Comparison of ENCODE assay signal across 12 mouse cellular contexts in genomic region chr17:6110956-6111355, GRCm38 (mm10). TPM values are rescaled to one million over a fixed set of nuclear protein-coding genes. Genes with fewer than 3 reads are reported as not detected.
DNase-seq lines count a peak whose midpoint lies in the region; ATAC-seq and TF ChIP-seq lines count a peak whose summit lies in the region.
"Had no signal": no experiment of that assay in that cellular context is flagged by ENCODE, and none has a peak within 500 bp of the region (broad histone marks: within the 10 kb centered on the region; RNA-seq: fewer than 3 reads in every experiment).

No protein-coding gene starts in this region.

- no peak overlapping the region for H3K27ac ChIP-seq in gastrocnemius, adult 2 months
- no peak overlapping the region for H3K27ac ChIP-seq in midbrain, postnatal 0 days (ENCODE audit: low read depth, low read length)
- no peak overlapping the region for H3K27ac ChIP-seq in midbrain, embryonic 14.5 days (replicated peaks; ENCODE audit: low read depth, low read length)
- H3K27ac ChIP-seq: embryonic facial prominence, embryonic 13.5 days; limb, embryonic 15.5 days had no signal

- 0 out of 2 replicates have a peak, but pooled peaks cover 4% of the 10 kb centered on the region for H3K4me1 ChIP-seq in midbrain, postnatal 0 days (ENCODE audit: insufficient read depth, low read length)
- H3K4me1 ChIP-seq in midbrain, embryonic 14.5 days (ENCODE audit: control insufficient read depth, insufficient read depth, low read length), result peaks cover 24% of the 10 kb centered on the region

- no peaks in the 10 kb centered on the region for H3K9me3 ChIP-seq in midbrain, postnatal 0 days (ENCODE audit: low read length)
- no peaks in the 10 kb centered on the region for H3K9me3 ChIP-seq in midbrain, embryonic 14.5 days (ENCODE audit: control insufficient read depth, low read length)
- H3K9me3 ChIP-seq: embryonic facial prominence, embryonic 13.5 days; limb, embryonic 15.5 days had no signal

- H3K36me3 ChIP-seq in midbrain, postnatal 0 days (ENCODE audit: insufficient read depth, low read length), result no peaks in the 10 kb centered on the region
- peaks cover 15% of the 10 kb centered on the region; the same call in 1 of the 2 replicates for H3K36me3 ChIP-seq in midbrain, embryonic 14.5 days (ENCODE audit: control insufficient read depth, insufficient read depth, low read length)

- H3K4me3 ChIP-seq in gastrocnemius, adult 2 months, result no peak overlapping the region
- H3K4me3 ChIP-seq in midbrain, postnatal 0 days (ENCODE audit: low read depth, low read length), result no peak overlapping the region
- H3K4me3 ChIP-seq in midbrain, embryonic 14.5 days (replicated peaks; ENCODE audit: low read depth, low read length), result no peak overlapping the region
- H3K4me3 ChIP-seq: embryonic facial prominence, embryonic 13.5 days; limb, embryonic 15.5 days had no signal

- no peak overlapping the region for H3K4me2 ChIP-seq in midbrain, postnatal 0 days (ENCODE audit: low read depth, low read length, poor library complexity, severe bottlenecking)
- no peak overlapping the region for H3K4me2 ChIP-seq in midbrain, embryonic 14.5 days (ENCODE audit: low read length)
- H3K4me2 ChIP-seq: embryonic facial prominence, embryonic 13.5 days; limb, embryonic 15.5 days had no signal

- TF ChIP-seq CTCF in gastrocnemius, adult 2 months (IDR thresholded peaks at IDR 0.05), result peak; percentile 55
- peak; percentile 56 for TF ChIP-seq CTCF in midbrain, postnatal 0 days (IDR thresholded peaks at IDR 0.05)

- DNase-seq in gastrocnemius, adult 2 months, result no peak
- no peak for DNase-seq in gastrocnemius, postnatal 4 days (ENCODE audit: low spot score in 2 of 2)
- DNase-seq in midbrain, postnatal 0 days (ENCODE audit: low spot score), result peak; percentile 37
- DNase-seq in midbrain, embryonic 14.5 days, result no peak
- DNase-seq in adrenal gland, postnatal 25 days, result peak; percentile 30
- DNase-seq in spleen, postnatal 4 days (ENCODE audit: low spot score in 2 of 2), result no peak
- no peak for DNase-seq in urinary bladder, adult 2 months (ENCODE audit: low spot score)
- DNase-seq: heart, adult 11 months; heart, postnatal 36 days; lung, postnatal 36 days had no signal

- ATAC-seq in midbrain, postnatal 0 days (ENCODE audit: low FRiP score), result no peak
- ATAC-seq in midbrain, embryonic 14.5 days (ENCODE audit: low FRiP score, low TSS enrichment), result no peak

- H3K9ac ChIP-seq in midbrain, postnatal 0 days (replicated peaks; ENCODE audit: low read length, poor library complexity, severe bottlenecking), result no peak overlapping the region
- no peak overlapping the region for H3K9ac ChIP-seq in midbrain, embryonic 14.5 days (replicated peaks; ENCODE audit: low read length)
- H3K9ac ChIP-seq: embryonic facial prominence, embryonic 13.5 days; limb, embryonic 15.5 days had no signal

- no peaks in the 10 kb centered on the region for H3K27me3 ChIP-seq in midbrain, postnatal 0 days (ENCODE audit: insufficient read depth, low read length)
- H3K27me3 ChIP-seq in midbrain, embryonic 14.5 days (ENCODE audit: control insufficient read depth, insufficient read depth, low read length), result no peaks in the 10 kb centered on the region
- H3K27me3 ChIP-seq: embryonic facial prominence, embryonic 13.5 days; limb, embryonic 15.5 days had no signal

- intact Hi-C loops in gastrocnemius, adult 2 months (cut with DNase I), result no loop called here

- WGBS in midbrain, postnatal 0 days, result 81% methylated on average over 3 of the region's 3 CpGs
- 87% methylated on average over 3 of the region's 3 CpGs for WGBS in midbrain, embryonic 14.5 days

RNA-seq across cellular contexts. Expression of gene Tulp4, which starts 4.7 kb away (rescaled TPM):
- total RNA-seq in gastrocnemius, adult 2 months (2021), result 100 to 1,000 TPM; 111 to 124 TPM
- 100 to 1,000 TPM; 150 to 174 TPM for total RNA-seq in gastrocnemius, postnatal 4 days (2021)
- 268 and 400 TPM in 2 replicates for total RNA-seq in midbrain, postnatal 0 days (2014; rRNA removed)
- 74.3 and 87.9 TPM in 2 replicates for polyA plus RNA-seq in midbrain, postnatal 0 days (2015; fragmentation: Nextera tagmentation; extraction: Ambion mirVana)
- polyA plus RNA-seq in midbrain, embryonic 14.5 days (2014; fragmentation: Nextera tagmentation; extraction: Ambion mirVana), result 203 and 212 TPM in 2 replicates
- total RNA-seq in adrenal gland, postnatal 25 days (2021), result 68.1 and 90.9 TPM in 2 replicates
- 42.4 and 52.4 TPM in 2 replicates for polyA plus RNA-seq in urinary bladder, adult 2 months (2012; rRNA removed)

RNA-seq across cellular contexts. Expression of gene Gtf2h5, which starts 31.4 kb away (rescaled TPM):
- total RNA-seq in gastrocnemius, adult 2 months (2021), result 10 to 100 TPM; 50.5 to 52.7 TPM
- 10 to 100 TPM; 86.7 to 88.4 TPM for total RNA-seq in gastrocnemius, postnatal 4 days (2021)
- total RNA-seq in midbrain, postnatal 0 days (2014; rRNA removed), result 48.7 and 68.7 TPM in 2 replicates
- 236 and 243 TPM in 2 replicates for polyA plus RNA-seq in midbrain, postnatal 0 days (2015; fragmentation: Nextera tagmentation; extraction: Ambion mirVana)
- 194 and 234 TPM in 2 replicates for polyA plus RNA-seq in midbrain, embryonic 14.5 days (2014; fragmentation: Nextera tagmentation; extraction: Ambion mirVana)
- total RNA-seq in adrenal gland, postnatal 25 days (2021), result 74.6 and 94.0 TPM in 2 replicates
- polyA plus RNA-seq in urinary bladder, adult 2 months (2012; rRNA removed), result 50.7 and 50.9 TPM in 2 replicates

RNA-seq across cellular contexts. Expression of gene Serac1, which starts 31.4 kb away (rescaled TPM):
- total RNA-seq in gastrocnemius, adult 2 months (2021), result 1 to 10 TPM; 6.5 to 7.3 TPM
- 10 to 100 TPM in 1 of 2 experiments, 1 to 10 TPM in 1; 9.4 to 10.8 TPM for total RNA-seq in gastrocnemius, postnatal 4 days (2021)
- 14.3 and 22.3 TPM in 2 replicates for total RNA-seq in midbrain, postnatal 0 days (2014; rRNA removed)
- 6.7 and 6.8 TPM in 2 replicates for polyA plus RNA-seq in midbrain, postnatal 0 days (2015; fragmentation: Nextera tagmentation; extraction: Ambion mirVana)
- polyA plus RNA-seq in midbrain, embryonic 14.5 days (2014; fragmentation: Nextera tagmentation; extraction: Ambion mirVana), result 10.6 and 12.9 TPM in 2 replicates
- 8.0 and 12.1 TPM in 2 replicates for total RNA-seq in adrenal gland, postnatal 25 days (2021)
- 5.8 and 6.7 TPM in 2 replicates for polyA plus RNA-seq in urinary bladder, adult 2 months (2012; rRNA removed)

Comparison
In these comparisons a context has a peak if more than half of its experiments do, and no peak if none do; other contexts are left out.
1. DNase-seq: peak in midbrain, postnatal 0 days (single experiment) and adrenal gland, postnatal 25 days (single experiment); none in gastrocnemius, adult 2 months (single experiment), gastrocnemius, postnatal 4 days (0 of 2), midbrain, embryonic 14.5 days (single experiment), spleen, postnatal 4 days (0 of 2) and urinary bladder, adult 2 months (single experiment).